ENCODE assay signal across 10 mouse cellular contexts in the genomic region with DNA sequence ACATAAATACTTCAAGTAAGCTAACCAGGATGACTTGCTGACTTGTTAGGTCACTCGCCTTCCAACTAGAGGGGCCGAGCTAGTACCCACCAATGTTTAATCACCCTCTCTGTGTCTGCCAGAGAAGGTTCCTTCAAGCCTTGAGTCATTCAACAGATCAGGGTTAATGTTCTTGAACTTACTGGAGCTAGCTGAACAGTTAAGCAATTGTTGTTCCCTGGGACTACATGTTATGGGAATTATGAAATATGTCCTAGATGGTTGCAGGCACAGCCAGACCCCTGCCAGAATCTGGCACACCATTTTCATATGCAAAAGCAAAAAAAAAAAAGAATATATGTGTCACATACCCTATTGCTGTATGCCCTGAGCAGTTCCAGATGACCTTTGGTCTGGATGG.
"Had no signal": no experiment of that assay in that cellular context is flagged by ENCODE, and none has a peak within 500 bp of the region (broad histone marks: within the 10 kb centered on the region; RNA-seq: fewer than 3 reads in every experiment).

No protein-coding gene starts in this region.

- H3K4me2 ChIP-seq: limb, embryonic 12.5 days; midbrain, embryonic 13.5 days had no signal

- H3K9ac ChIP-seq: limb, embryonic 12.5 days; liver, embryonic 14.5 days; midbrain, embryonic 13.5 days had no signal

- DNase-seq: kidney, adult 9 months; liver; lung, adult 2 months; right cerebral cortex, postnatal 14 days; thymus, postnatal 14 days had no signal

- H3K9me3 ChIP-seq: limb, embryonic 12.5 days; midbrain, embryonic 13.5 days had no signal

- ATAC-seq: intestine, postnatal 0 days; midbrain, embryonic 13.5 days had no signal

- H3K36me3 ChIP-seq: limb, embryonic 12.5 days; midbrain, embryonic 13.5 days had no signal

- H3K4me3 ChIP-seq: layer of hippocampus, adult 2 months; limb, embryonic 12.5 days; midbrain, embryonic 13.5 days had no signal

- H3K27ac ChIP-seq: limb, embryonic 12.5 days; liver, embryonic 14.5 days; midbrain, embryonic 13.5 days had no signal

- H3K27me3 ChIP-seq: limb, embryonic 12.5 days; midbrain, embryonic 13.5 days had no signal
